Comparison of ENCODE assay signal across 8 mouse cellular contexts in genomic region chr19:55332641-55333268, GRCm38 (mm10). TPM values are rescaled to one million over a fixed set of nuclear protein-coding genes. Genes with fewer than 3 reads are reported as not detected.
DNase-seq lines count a peak whose midpoint lies in the region; ATAC-seq and TF ChIP-seq lines count a peak whose summit lies in the region.

No protein-coding gene starts in this region.

- TF ChIP-seq POLR2A in limb, embryonic 14.5 days (IDR thresholded peaks at IDR 0.05; ENCODE audit: borderline replicate concordance, extremely low read depth, insufficient read depth, insufficient read length), result no peak

- H3K27me3 ChIP-seq in embryonic facial prominence, embryonic 15.5 days, result no peaks in the 10 kb centered on the region
- no peaks in the 10 kb centered on the region for H3K27me3 ChIP-seq in heart, embryonic 10.5 days (ENCODE audit: insufficient read depth, poor library complexity, severe bottlenecking)
- no peaks in the 10 kb centered on the region for H3K27me3 ChIP-seq in kidney, embryonic 14.5 days (ENCODE audit: control insufficient read depth, insufficient read depth, low read length)
- H3K27me3 ChIP-seq in limb, embryonic 14.5 days (ENCODE audit: control insufficient read depth, insufficient read depth, low read length), result no peaks in the 10 kb centered on the region
- H3K27me3 ChIP-seq in midbrain, postnatal 0 days (ENCODE audit: insufficient read depth, low read length), result no peaks in the 10 kb centered on the region
- H3K27me3 ChIP-seq in stomach, embryonic 14.5 days (ENCODE audit: control insufficient read depth, insufficient read depth, low read length), result no peaks in the 10 kb centered on the region

- peak; percentile 96 for TF ChIP-seq CTCF in midbrain, postnatal 0 days (IDR thresholded peaks at IDR 0.05)

- H3K4me3 ChIP-seq in embryonic facial prominence, embryonic 15.5 days (replicated peaks), result no peak overlapping the region
- no peak overlapping the region for H3K4me3 ChIP-seq in heart, embryonic 10.5 days
- no peak overlapping the region for H3K4me3 ChIP-seq in kidney, embryonic 14.5 days (ENCODE audit: low read length)
- no peak overlapping the region for H3K4me3 ChIP-seq in limb, embryonic 14.5 days (replicated peaks; ENCODE audit: low read length)
- no peak overlapping the region for H3K4me3 ChIP-seq in midbrain, postnatal 0 days (ENCODE audit: low read depth, low read length)
- no peak overlapping the region for H3K4me3 ChIP-seq in stomach, embryonic 14.5 days (ENCODE audit: low read depth, low read length)

- 89% methylated on average over 8 of the region's 8 CpGs for WGBS in embryonic facial prominence, embryonic 15.5 days
- WGBS in heart, embryonic 10.5 days, result 90% methylated on average over 8 of the region's 8 CpGs
- WGBS in kidney, embryonic 14.5 days, result 88% methylated on average over 8 of the region's 8 CpGs
- WGBS in limb, embryonic 14.5 days, result 87% methylated on average over 8 of the region's 8 CpGs
- WGBS in midbrain, postnatal 0 days, result 90% methylated on average over 8 of the region's 8 CpGs
- 87% methylated on average over 8 of the region's 8 CpGs for WGBS in stomach, embryonic 14.5 days

- no peaks in the 10 kb centered on the region for H3K9me3 ChIP-seq in embryonic facial prominence, embryonic 15.5 days (replicated peaks)
- H3K9me3 ChIP-seq in heart, embryonic 10.5 days, result no peaks in the 10 kb centered on the region
- H3K9me3 ChIP-seq in kidney, embryonic 14.5 days (ENCODE audit: control insufficient read depth, low read length), result no peaks in the 10 kb centered on the region
- no peaks in the 10 kb centered on the region for H3K9me3 ChIP-seq in limb, embryonic 14.5 days (ENCODE audit: control insufficient read depth, low read length)
- H3K9me3 ChIP-seq in midbrain, postnatal 0 days (ENCODE audit: low read length), result no peaks in the 10 kb centered on the region
- no peaks in the 10 kb centered on the region for H3K9me3 ChIP-seq in stomach, embryonic 14.5 days (ENCODE audit: control insufficient read depth, low read depth, low read length)

- H3K4me1 ChIP-seq in embryonic facial prominence, embryonic 15.5 days, result peaks cover 8% of the 10 kb centered on the region; the same call in 1 of the 2 replicates
- peaks cover 4% of the 10 kb centered on the region; the same call in 1 of the 2 replicates for H3K4me1 ChIP-seq in heart, embryonic 10.5 days
- no peaks in the 10 kb centered on the region for H3K4me1 ChIP-seq in kidney, embryonic 14.5 days (ENCODE audit: control insufficient read depth, insufficient read depth, low read length)
- H3K4me1 ChIP-seq in limb, embryonic 14.5 days (ENCODE audit: control insufficient read depth, insufficient read depth, low read length), result peaks cover 3% of the 10 kb centered on the region; the same call in 1 of the 2 replicates
- H3K4me1 ChIP-seq in midbrain, postnatal 0 days (ENCODE audit: insufficient read depth, low read length), result no peaks in the 10 kb centered on the region
- H3K4me1 ChIP-seq in stomach, embryonic 14.5 days (ENCODE audit: control insufficient read depth, insufficient read depth, low read length), result 0 out of 2 replicates have a peak, but pooled peaks cover 4% of the 10 kb centered on the region

- no peak overlapping the region for H3K4me2 ChIP-seq in embryonic facial prominence, embryonic 15.5 days (replicated peaks)
- H3K4me2 ChIP-seq in kidney, embryonic 14.5 days (replicated peaks; ENCODE audit: low read depth, low read length), result no peak overlapping the region
- H3K4me2 ChIP-seq in limb, embryonic 14.5 days (replicated peaks; ENCODE audit: low read depth, low read length, severe bottlenecking), result no peak overlapping the region
- no peak overlapping the region for H3K4me2 ChIP-seq in midbrain, postnatal 0 days (ENCODE audit: low read depth, low read length, poor library complexity, severe bottlenecking)
- H3K4me2 ChIP-seq in stomach, embryonic 14.5 days (replicated peaks; ENCODE audit: low read depth, low read length), result no peak overlapping the region

- peak; percentile 70 for ATAC-seq in embryonic facial prominence, embryonic 15.5 days (ENCODE audit: insufficient number of reproducible peaks, low FRiP score, low TSS enrichment, low read depth)
- peak; percentile 81 for ATAC-seq in kidney, embryonic 14.5 days (ENCODE audit: low FRiP score, low TSS enrichment)
- ATAC-seq in limb, embryonic 14.5 days (ENCODE audit: low FRiP score, low read depth), result peak; percentile 84
- ATAC-seq in midbrain, postnatal 0 days (ENCODE audit: low FRiP score), result peak; percentile 58; the same call in 1 of the 2 replicates
- peak; percentile 72; the same call in 1 of the 2 replicates for ATAC-seq in stomach, embryonic 14.5 days (ENCODE audit: insufficient number of reproducible peaks, insufficient read depth, low FRiP score, low read depth)

- peak; percentile 67 to 68 for DNase-seq in B cell, adult 2 months
- DNase-seq in adrenal gland, postnatal 25 days, result peak; percentile 10
- peak; percentile 78 for DNase-seq in heart, embryonic 10.5 days (ENCODE audit: low spot score)
- DNase-seq in limb, embryonic 14.5 days (ENCODE audit: low spot score), result peak; percentile 82
- DNase-seq in midbrain, postnatal 0 days (ENCODE audit: low spot score), result peak; percentile 85

- peaks cover 23% of the 10 kb centered on the region; the same call in 1 of the 2 replicates for H3K36me3 ChIP-seq in embryonic facial prominence, embryonic 15.5 days
- H3K36me3 ChIP-seq in heart, embryonic 10.5 days, result peaks cover 24% of the 10 kb centered on the region
- H3K36me3 ChIP-seq in kidney, embryonic 14.5 days (ENCODE audit: control insufficient read depth, insufficient read depth, low read length), result peaks cover 25% of the 10 kb centered on the region; the same call in 1 of the 2 replicates
- peaks cover 28% of the 10 kb centered on the region for H3K36me3 ChIP-seq in limb, embryonic 14.5 days (ENCODE audit: control insufficient read depth, insufficient read depth, low read length)
- H3K36me3 ChIP-seq in midbrain, postnatal 0 days (ENCODE audit: insufficient read depth, low read length), result peaks cover 27% of the 10 kb centered on the region
- H3K36me3 ChIP-seq in stomach, embryonic 14.5 days (ENCODE audit: control insufficient read depth, insufficient read depth, low read length), result peaks cover 6% of the 10 kb centered on the region

- no peak overlapping the region for H3K27ac ChIP-seq in embryonic facial prominence, embryonic 15.5 days (replicated peaks)
- no peak overlapping the region for H3K27ac ChIP-seq in heart, embryonic 10.5 days
- no peak overlapping the region for H3K27ac ChIP-seq in kidney, embryonic 14.5 days (ENCODE audit: low read depth, low read length)
- H3K27ac ChIP-seq in limb, embryonic 14.5 days (replicated peaks; ENCODE audit: low read depth, low read length), result no peak overlapping the region
- no peak overlapping the region for H3K27ac ChIP-seq in midbrain, postnatal 0 days (ENCODE audit: low read depth, low read length)
- H3K27ac ChIP-seq in stomach, embryonic 14.5 days (ENCODE audit: low read length), result no peak overlapping the region

- H3K9ac ChIP-seq in embryonic facial prominence, embryonic 15.5 days, result no peak overlapping the region
- H3K9ac ChIP-seq in kidney, embryonic 14.5 days (ENCODE audit: low read depth, low read length), result no peak overlapping the region
- no peak overlapping the region for H3K9ac ChIP-seq in limb, embryonic 14.5 days (ENCODE audit: low read depth, low read length, severe bottlenecking)
- no peak overlapping the region; the same call in 1 of the 2 replicates for H3K9ac ChIP-seq in midbrain, postnatal 0 days (replicated peaks; ENCODE audit: low read length, poor library complexity, severe bottlenecking)
- no peak overlapping the region for H3K9ac ChIP-seq in stomach, embryonic 14.5 days (replicated peaks; ENCODE audit: low read depth, low read length)

RNA-seq across cellular contexts. Expression of gene Vti1a, which starts 16.7 kb away (rescaled TPM):
- total RNA-seq in adrenal gland, postnatal 25 days (2021), result 36.8 and 38.4 TPM in 2 replicates
- 25.3 and 25.6 TPM in 2 replicates for polyA plus RNA-seq in embryonic facial prominence, embryonic 15.5 days (2015; fragmentation: Nextera tagmentation; extraction: Ambion mirVana)
- 22.2 and 26.5 TPM in 2 replicates for polyA plus RNA-seq in heart, embryonic 10.5 days (2016; fragmentation: Nextera tagmentation; extraction: Ambion mirVana)
- 17.0 and 25.7 TPM in 2 replicates for polyA plus RNA-seq in kidney, embryonic 14.5 days (2014; fragmentation: Nextera tagmentation; extraction: Ambion mirVana)
- 12.8 and 14.7 TPM in 2 replicates for polyA plus RNA-seq in limb, embryonic 14.5 days (2012; rRNA removed)
- polyA plus RNA-seq in limb, embryonic 14.5 days (2014; fragmentation: Nextera tagmentation; extraction: Ambion mirVana), result 22.8 and 23.8 TPM in 2 replicates
- total RNA-seq in midbrain, postnatal 0 days (2014; rRNA removed), result 43.2 and 52.1 TPM in 2 replicates
- polyA plus RNA-seq in midbrain, postnatal 0 days (2015; fragmentation: Nextera tagmentation; extraction: Ambion mirVana), result 33.8 and 34.2 TPM in 2 replicates
- polyA plus RNA-seq in stomach, embryonic 14.5 days (2014; fragmentation: Nextera tagmentation; extraction: Ambion mirVana), result 27.2 and 29.9 TPM in 2 replicates

RNA-seq across cellular contexts. Expression of gene Zdhhc6, which starts 16.9 kb away (rescaled TPM):
- 50.3 and 50.9 TPM in 2 replicates for total RNA-seq in adrenal gland, postnatal 25 days (2021)
- 78.7 and 80.1 TPM in 2 replicates for polyA plus RNA-seq in embryonic facial prominence, embryonic 15.5 days (2015; fragmentation: Nextera tagmentation; extraction: Ambion mirVana)
- 93.8 and 103 TPM in 2 replicates for polyA plus RNA-seq in heart, embryonic 10.5 days (2016; fragmentation: Nextera tagmentation; extraction: Ambion mirVana)
- 83.0 and 110 TPM in 2 replicates for polyA plus RNA-seq in kidney, embryonic 14.5 days (2014; fragmentation: Nextera tagmentation; extraction: Ambion mirVana)
- polyA plus RNA-seq in limb, embryonic 14.5 days (2012; rRNA removed), result 27.8 and 32.6 TPM in 2 replicates
- 78.9 and 85.1 TPM in 2 replicates for polyA plus RNA-seq in limb, embryonic 14.5 days (2014; fragmentation: Nextera tagmentation; extraction: Ambion mirVana)
- 41.4 and 42.6 TPM in 2 replicates for total RNA-seq in midbrain, postnatal 0 days (2014; rRNA removed)
- polyA plus RNA-seq in midbrain, postnatal 0 days (2015; fragmentation: Nextera tagmentation; extraction: Ambion mirVana), result 48.1 and 49.7 TPM in 2 replicates
- 96.2 and 104 TPM in 2 replicates for polyA plus RNA-seq in stomach, embryonic 14.5 days (2014; fragmentation: Nextera tagmentation; extraction: Ambion mirVana)

Comparison
In these comparisons a context has a peak if more than half of its experiments do, and no peak if none do; other contexts are left out.
1. DNase-seq: peak in every context shown above with its lines; median percentile 85 in midbrain, postnatal 0 days; 82 in limb, embryonic 14.5 days; 78 in heart, embryonic 10.5 days; 68 in B cell, adult 2 months; 10 in adrenal gland, postnatal 25 days.